Mouse (Mus musculus) CD4-positive, CD25-positive, alpha-beta regulatory T cell, adult 9 weeks (primary cell): ENCODE results near the gene Tpgs1. TPM values are rescaled to one million over a fixed set of nuclear protein-coding genes. Genes with fewer than 3 reads are reported as not detected.

Source experiments
- polyA plus RNA-seq: library from polyadenylated mRNA; unstranded; fragments of 100-300 nt; shearing (Covaris generic); gene quantifications from one replicate; pipeline ENCODE4 v1.2.1, GENCODE M21; 2017

Gene Tpgs1
- polyA plus RNA-seq: 29.7 TPM

GRCm38 (mm10) chr10:79668771-79669575, at the start of gene Tpgs1:
Tpgs1 (plus strand) TSS chr10:79669369.

GRCm38 (mm10) chr10:79637128-79638110, 31.8 kb upstream of the Tpgs1 start, which contains the start of gene Shc2:
Shc2 (minus strand) TSS chr10:79637918.

GRCm38 (mm10) chr10:79645711-79646110, 23.5 kb upstream of the Tpgs1 start, which contains the start of gene Odf3l2:
Odf3l2 (minus strand) TSS chr10:79645738.

GRCm38 (mm10) chr10:79664131-79664665, 5.0 kb upstream of the Tpgs1 start, which contains the start of gene Madcam1:
Madcam1 (plus strand) TSS chr10:79664559.

GRCm38 (mm10) chr10:79681591-79682245, 12.5 kb downstream of the Tpgs1 start, which contains the start of gene Cdc34:
Cdc34 (plus strand) TSS chr10:79682195.

GRCm38 (mm10) chr10:79688720-79689119, 19.6 kb downstream of the Tpgs1 start, which contains the start of gene Gzmm:
Gzmm (plus strand) TSS chr10:79689020.

GRCm38 (mm10) chr10:79704065-79704969, 35.1 kb downstream of the Tpgs1 start, which contains the start of gene Bsg:
Bsg (plus strand) TSS chr10:79704491.

GRCm38 (mm10) chr10:79716254-79716987, 47.3 kb downstream of the Tpgs1 start, which contains the start of gene Hcn2:
Hcn2 (plus strand) TSS chr10:79716634.

Other genes with a start within 250 kb of the Tpgs1 start
- gene Vmn2r83, start 200.6 kb upstream of the Tpgs1 start, polyA plus RNA-seq: not detected
- gene Plpp2, start 135.6 kb upstream of the Tpgs1 start, polyA plus RNA-seq: 4.5 TPM
- gene Mier2, start 114.2 kb upstream of the Tpgs1 start, polyA plus RNA-seq: 32.0 TPM
- not detected for gene Theg, start 82.0 kb upstream of the Tpgs1 start, polyA plus RNA-seq
- gene C2cd4c, start 55.3 kb upstream of the Tpgs1 start, polyA plus RNA-seq: not detected
- not detected for gene Shc2, start 31.5 kb upstream of the Tpgs1 start, polyA plus RNA-seq
- not detected for gene Odf3l2, start 23.6 kb upstream of the Tpgs1 start, polyA plus RNA-seq
- gene Madcam1, start 4.8 kb upstream of the Tpgs1 start, polyA plus RNA-seq: 0.40 TPM
- gene Cdc34, start 12.8 kb downstream of the Tpgs1 start, polyA plus RNA-seq: 12.9 TPM
- gene Gzmm, start 19.7 kb downstream of the Tpgs1 start, polyA plus RNA-seq: 0.63 TPM
- gene Bsg, start 35.1 kb downstream of the Tpgs1 start, polyA plus RNA-seq: 186 TPM
- not detected for gene Hcn2, start 47.3 kb downstream of the Tpgs1 start, polyA plus RNA-seq
- gene Polrmt, start 77.2 kb downstream of the Tpgs1 start, polyA plus RNA-seq: 35.6 TPM
- gene Fgf22, start 85.7 kb downstream of the Tpgs1 start, polyA plus RNA-seq: not detected
- gene Rnf126, start 97.6 kb downstream of the Tpgs1 start, polyA plus RNA-seq: 4.2 TPM
- gene Fstl3, start 107.9 kb downstream of the Tpgs1 start, polyA plus RNA-seq: 0.52 TPM
- gene Prss57, start 121.6 kb downstream of the Tpgs1 start, polyA plus RNA-seq: not detected
- 0.27 TPM for gene Palm, start 124.2 kb downstream of the Tpgs1 start, polyA plus RNA-seq
- not detected for gene Misp, start 151.6 kb downstream of the Tpgs1 start, polyA plus RNA-seq
- 357 TPM for gene Ptbp1, start 185.1 kb downstream of the Tpgs1 start, polyA plus RNA-seq
- not detected for gene Prtn3, start 205.1 kb downstream of the Tpgs1 start, polyA plus RNA-seq
- 5.6 TPM for gene Plppr3, start 205.3 kb downstream of the Tpgs1 start, polyA plus RNA-seq
- not detected for gene Elane, start 216.9 kb downstream of the Tpgs1 start, polyA plus RNA-seq
- gene Cfd, start 221.5 kb downstream of the Tpgs1 start, polyA plus RNA-seq: not detected
- 18.3 TPM for gene Med16, start 239.6 kb downstream of the Tpgs1 start, polyA plus RNA-seq
- gene Gm26602, start 241.5 kb downstream of the Tpgs1 start, polyA plus RNA-seq: 3.7 TPM
- gene Kiss1r, start 247.6 kb downstream of the Tpgs1 start, polyA plus RNA-seq: 0.24 TPM